Mouse (Mus musculus): ENCODE results near the gene Zfp983. TPM values are rescaled to one million over a fixed set of nuclear protein-coding genes. Genes with fewer than 3 reads are reported as not detected.

Zfp983 gene
- polyA plus RNA-seq (2014; fragmentation: Illumina TruSeq; extraction: RNeasy Lipid Tissue Mini Kit (QIAGEN cat#74804); ENCODE audit: low read depth, low replicate concordance), result 38.8 TPM

GRCm38 (mm10) chr17:21650364-21650907 lies at the start of gene Zfp983:
Gene Zfp983 (plus strand): TSS chr17:21650624.

GRCm38 (mm10) chr17:21691560-21691959 lies 41.1 kb downstream of the Zfp983 start, which contains the start of gene Gm10226:
Gene Gm10226 (plus strand): TSS chr17:21691860.

GRCm38 (mm10) chr17:21707343-21707996 lies 57.0 kb downstream of the Zfp983 start, which contains the start of gene Zfp760:
Gene Zfp760 (plus strand): TSS chr17:21707741.

Other genes with a start within 250 kb of the Zfp983 start
- 21.3 TPM for gene Zfp54, start 227.4 kb upstream of the Zfp983 start, polyA plus RNA-seq (2014; fragmentation: Illumina TruSeq; extraction: RNeasy Lipid Tissue Mini Kit (QIAGEN cat#74804); ENCODE audit: low read depth, low replicate concordance)
- gene Zfp51, start 200.2 kb upstream of the Zfp983 start, polyA plus RNA-seq (2014; fragmentation: Illumina TruSeq; extraction: RNeasy Lipid Tissue Mini Kit (QIAGEN cat#74804); ENCODE audit: low read depth, low replicate concordance), result 45.0 TPM
- gene Zfp53, start 161.6 kb upstream of the Zfp983 start, polyA plus RNA-seq (2014; fragmentation: Illumina TruSeq; extraction: RNeasy Lipid Tissue Mini Kit (QIAGEN cat#74804); ENCODE audit: low read depth, low replicate concordance), result 21.7 TPM
- 230 TPM for gene Zfp52, start 115.1 kb upstream of the Zfp983 start, polyA plus RNA-seq (2014; fragmentation: Illumina TruSeq; extraction: RNeasy Lipid Tissue Mini Kit (QIAGEN cat#74804); ENCODE audit: low read depth, low replicate concordance)
- gene Zfp948, start 83.6 kb upstream of the Zfp983 start, polyA plus RNA-seq (2014; fragmentation: Illumina TruSeq; extraction: RNeasy Lipid Tissue Mini Kit (QIAGEN cat#74804); ENCODE audit: low read depth, low replicate concordance), result 40.9 TPM
- 49.7 TPM for gene Gm10226, start 41.2 kb downstream of the Zfp983 start, polyA plus RNA-seq (2014; fragmentation: Illumina TruSeq; extraction: RNeasy Lipid Tissue Mini Kit (QIAGEN cat#74804); ENCODE audit: low read depth, low replicate concordance)
- gene Zfp760, start 57.1 kb downstream of the Zfp983 start, polyA plus RNA-seq (2014; fragmentation: Illumina TruSeq; extraction: RNeasy Lipid Tissue Mini Kit (QIAGEN cat#74804); ENCODE audit: low read depth, low replicate concordance), result 27.3 TPM
- 30.1 TPM for gene Zfp229, start 80.2 kb downstream of the Zfp983 start, polyA plus RNA-seq (2014; fragmentation: Illumina TruSeq; extraction: RNeasy Lipid Tissue Mini Kit (QIAGEN cat#74804); ENCODE audit: low read depth, low replicate concordance)
- 10.3 TPM for gene Zfp820, start 195.1 kb downstream of the Zfp983 start, polyA plus RNA-seq (2014; fragmentation: Illumina TruSeq; extraction: RNeasy Lipid Tissue Mini Kit (QIAGEN cat#74804); ENCODE audit: low read depth, low replicate concordance)